8 mouse cellular contexts compared by ENCODE assay signal in the genomic region with DNA sequence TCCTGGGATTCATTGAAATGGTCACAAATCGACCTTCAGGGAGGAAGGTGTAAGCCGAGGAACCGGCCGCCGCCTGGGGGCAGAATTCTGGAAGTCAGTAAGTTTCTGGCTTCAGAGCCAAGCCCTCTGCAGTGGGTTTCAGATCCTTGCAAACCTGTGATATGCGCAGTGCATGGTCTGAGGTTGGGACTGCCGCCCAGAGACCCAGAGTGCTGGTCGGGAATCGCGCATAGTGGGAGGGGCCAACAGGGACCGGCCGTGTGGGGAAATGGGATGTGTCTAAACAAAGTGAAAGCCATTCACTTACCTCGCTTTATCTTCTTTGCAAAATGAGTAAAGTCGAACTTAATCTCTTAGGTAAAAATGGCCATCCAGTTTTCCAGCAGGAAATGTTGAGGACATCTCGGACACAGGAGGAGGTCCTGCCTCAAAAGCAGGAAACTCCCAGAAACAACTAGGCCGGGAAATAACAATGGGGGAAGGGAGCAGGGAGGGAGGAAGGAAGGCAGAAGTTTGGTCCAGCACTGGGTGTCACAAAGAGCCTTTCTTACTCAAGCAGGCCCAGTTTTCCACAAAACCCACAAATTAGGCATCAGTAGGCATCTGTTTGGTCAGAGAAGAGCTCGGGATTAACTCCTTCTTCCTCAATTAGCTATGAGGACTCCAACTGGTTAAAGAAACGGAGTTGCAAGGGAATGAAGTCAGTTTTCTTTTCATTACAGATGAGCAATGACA. TPM values are rescaled to one million over a fixed set of nuclear protein-coding genes. Genes with fewer than 3 reads are reported as not detected.
DNase-seq lines count a peak whose midpoint lies in the region; ATAC-seq and TF ChIP-seq lines count a peak whose summit lies in the region.

No protein-coding gene starts in this region.

- H3K36me3 ChIP-seq in embryonic facial prominence, embryonic 13.5 days, result no peaks in the 10 kb centered on the region
- H3K36me3 ChIP-seq in heart, embryonic 11.5 days (ENCODE audit: control insufficient read depth, insufficient read depth, low read length), result no peaks in the 10 kb centered on the region
- no peaks in the 10 kb centered on the region for H3K36me3 ChIP-seq in kidney, embryonic 14.5 days (ENCODE audit: control insufficient read depth, insufficient read depth, low read length)
- H3K36me3 ChIP-seq in liver, adult 2 months (ENCODE audit: control insufficient read depth, insufficient read depth, low read length), result no peaks in the 10 kb centered on the region
- no peaks in the 10 kb centered on the region for H3K36me3 ChIP-seq in myocyte (ENCODE audit: control insufficient read depth, insufficient read depth)

- WGBS in embryonic facial prominence, embryonic 13.5 days, result 7% methylated on average over 18 of the region's 18 CpGs
- WGBS in heart, embryonic 11.5 days (ENCODE audit: insufficient replicate concordance), result 10% methylated on average over 18 of the region's 18 CpGs
- 12% methylated on average over 18 of the region's 18 CpGs for WGBS in kidney, embryonic 14.5 days
- whole genome bisulfite sequencing in liver, adult 2 months, result 2% methylated on average over 18 of the region's 18 CpGs

- peak; percentile 50 for TF ChIP-seq CTCF in liver, adult 2 months (IDR thresholded peaks at IDR 0.05; ENCODE audit: low read depth, low read length)

- H3K79me2 ChIP-seq in liver, adult 2 months (ENCODE audit: control insufficient read depth, insufficient read depth, low read length), result no peaks in the 10 kb centered on the region
- no peaks in the 10 kb centered on the region for H3K79me2 ChIP-seq in myocyte (ENCODE audit: control insufficient read depth, insufficient read depth)

- H3ac ChIP-seq in myocyte (ENCODE audit: control insufficient read depth, insufficient read length), result no peak overlapping the region

- H3K9me3 ChIP-seq in embryonic facial prominence, embryonic 13.5 days, result no peaks in the 10 kb centered on the region
- no peaks in the 10 kb centered on the region for H3K9me3 ChIP-seq in heart, embryonic 11.5 days (replicated peaks; ENCODE audit: control insufficient read depth, low read length)
- no peaks in the 10 kb centered on the region for H3K9me3 ChIP-seq in kidney, embryonic 14.5 days (ENCODE audit: control insufficient read depth, low read length)

- H3K9ac ChIP-seq in embryonic facial prominence, embryonic 13.5 days, result peak overlapping the region; percentile 66
- H3K9ac ChIP-seq in heart, embryonic 11.5 days (ENCODE audit: low read depth, low read length), result peak overlapping the region; percentile 12
- H3K9ac ChIP-seq in kidney, embryonic 14.5 days (ENCODE audit: low read depth, low read length), result peak overlapping the region; percentile 28; the same call in 1 of the 2 replicates
- peak overlapping the region; percentile 45 for H3K9ac ChIP-seq in liver, adult 2 months (ENCODE audit: low read depth, low read length)

- no peak for TF ChIP-seq POLR2A in liver, adult 2 months (IDR thresholded peaks at IDR 0.05; ENCODE audit: extremely low read depth, insufficient read depth, low read length)
- TF ChIP-seq POLR2A in myocyte (IDR thresholded peaks at IDR 0.05; ENCODE audit: insufficient read length, low read depth), result no peak

- DNase-seq in thymus, postnatal 14 days, result peak; percentile 4
- DNase-seq in thymus, postnatal 0 days (ENCODE audit: low spot score), result no peak
- DNase-seq in liver, adult 2 months (ENCODE audit: extremely low read depth, low read depth, low spot score), result peak; percentile 71
- DNase-seq in spleen, postnatal 4 days (ENCODE audit: low spot score in 2 of 2), result peak; percentile 29 to 61

- peak overlapping the region; percentile 72 for H3K27ac ChIP-seq in embryonic facial prominence, embryonic 13.5 days
- H3K27ac ChIP-seq in heart, embryonic 11.5 days (ENCODE audit: low read depth, low read length), result peak overlapping the region; percentile 50
- H3K27ac ChIP-seq in kidney, embryonic 14.5 days (ENCODE audit: low read depth, low read length), result peak overlapping the region; percentile 74
- peak overlapping the region; percentile 59 for H3K27ac ChIP-seq in liver, adult 2 months (replicated peaks; ENCODE audit: insufficient read depth, low read depth, low read length)

- no peaks in the 10 kb centered on the region for H3K4me1 ChIP-seq in embryonic facial prominence, embryonic 13.5 days
- H3K4me1 ChIP-seq in heart, embryonic 11.5 days (ENCODE audit: control insufficient read depth, insufficient read depth, low read length), result no peaks in the 10 kb centered on the region
- no peaks in the 10 kb centered on the region for H3K4me1 ChIP-seq in kidney, embryonic 14.5 days (ENCODE audit: control insufficient read depth, insufficient read depth, low read length)
- H3K4me1 ChIP-seq in liver, adult 2 months (ENCODE audit: control insufficient read depth, insufficient read depth, low read length), result peaks cover 6% of the 10 kb centered on the region

- no peaks in the 10 kb centered on the region for H3K27me3 ChIP-seq in embryonic facial prominence, embryonic 13.5 days
- no peaks in the 10 kb centered on the region for H3K27me3 ChIP-seq in heart, embryonic 11.5 days (ENCODE audit: control insufficient read depth, insufficient read depth, low read length)
- H3K27me3 ChIP-seq in kidney, embryonic 14.5 days (ENCODE audit: control insufficient read depth, insufficient read depth, low read length), result no peaks in the 10 kb centered on the region
- H3K27me3 ChIP-seq in liver, adult 2 months (ENCODE audit: control insufficient read depth, insufficient read depth, low read length), result no peaks in the 10 kb centered on the region
- H3K27me3 ChIP-seq in myocyte (ENCODE audit: control insufficient read depth, insufficient read depth, insufficient read length), result peaks cover 5% of the 10 kb centered on the region

- peak overlapping the region; percentile 67 for H3K4me2 ChIP-seq in embryonic facial prominence, embryonic 13.5 days
- H3K4me2 ChIP-seq in heart, embryonic 11.5 days, result peak overlapping the region; percentile 61
- peak overlapping the region; percentile 45 for H3K4me2 ChIP-seq in kidney, embryonic 14.5 days (replicated peaks; ENCODE audit: low read depth, low read length)
- H3K4me2 ChIP-seq in myocyte (ENCODE audit: low read depth), result peak overlapping the region; percentile 88

- peak overlapping the region; percentile 48 for H3K4me3 ChIP-seq in embryonic facial prominence, embryonic 13.5 days
- H3K4me3 ChIP-seq in heart, embryonic 11.5 days (ENCODE audit: low read depth, low read length), result peak overlapping the region; percentile 47
- H3K4me3 ChIP-seq in kidney, embryonic 14.5 days (ENCODE audit: low read length), result peak overlapping the region; percentile 40
- H3K4me3 ChIP-seq in liver, adult 2 months (ENCODE audit: insufficient read depth, low read depth, low read length), result peak overlapping the region; percentile 64
- peak overlapping the region; percentile 29 for H3K4me3 ChIP-seq in myocyte

- ATAC-seq in embryonic facial prominence, embryonic 13.5 days (ENCODE audit: insufficient number of reproducible peaks, insufficient read depth, low FRiP score, low TSS enrichment, low read depth), result peak; percentile 85
- peak; percentile 86 for ATAC-seq in heart, embryonic 11.5 days (replicated peaks; ENCODE audit: insufficient number of reproducible peaks, low FRiP score, low TSS enrichment)
- ATAC-seq in kidney, embryonic 14.5 days (ENCODE audit: low FRiP score, low TSS enrichment), result peak; percentile 98

TF ChIP-seq in myocyte, 11 proteins besides CTCF, POLR2A, EP300 and RAD21:
- TF ChIP-seq CEBPB (IDR thresholded peaks at IDR 0.05; ENCODE audit: insufficient read depth, poor library complexity, severe bottlenecking) (no peak), POLR2AphosphoS2 (IDR thresholded peaks at IDR 0.05; ENCODE audit: insufficient read length, low read depth) (no peak), TCF12 (IDR thresholded peaks at IDR 0.05; ENCODE audit: insufficient read depth, poor library complexity, severe bottlenecking) (no peak), TCF3 (IDR thresholded peaks at IDR 0.05; ENCODE audit: insufficient read length, low read depth) (no peak), REST (IDR thresholded peaks at IDR 0.05; ENCODE audit: insufficient read depth, insufficient read length) (no peak), USF1 (IDR thresholded peaks at IDR 0.05; ENCODE audit: low read depth) (no peak), SRF (IDR thresholded peaks at IDR 0.05; ENCODE audit: control insufficient read depth, insufficient read length, low read depth) (no peak), MYOG (IDR thresholded peaks at IDR 0.05; ENCODE audit: control insufficient read depth in 1 of 3, insufficient read depth in 1 of 3, insufficient read length in 2 of 3, low read depth in 2 of 3) (no peak), MAX (IDR thresholded peaks at IDR 0.05; ENCODE audit: low read depth) (no peak), MYOD1 (IDR thresholded peaks at IDR 0.05; ENCODE audit: control insufficient read depth in 1 of 3, insufficient read length in 2 of 3, low read depth in 2 of 3) (no peak), E2F4 (IDR thresholded peaks at IDR 0.05; ENCODE audit: insufficient read depth) (no peak)

RNA-seq across cellular contexts. Expression of gene Tlr3, which starts 0.6 kb away (rescaled TPM):
- polyA plus RNA-seq in thymus, postnatal 0 days (2015; fragmentation: Nextera tagmentation; extraction: Ambion mirVana), result 1.5 and 1.8 TPM in 2 replicates
- polyA plus RNA-seq in embryonic facial prominence, embryonic 13.5 days (2015; fragmentation: Nextera tagmentation; extraction: Ambion mirVana), result 1.4 and 1.6 TPM in 2 replicates
- 1.8 and 1.9 TPM in 2 replicates for polyA plus RNA-seq in heart, embryonic 11.5 days (2014; fragmentation: Nextera tagmentation; extraction: Ambion mirVana)
- polyA plus RNA-seq in kidney, embryonic 14.5 days (2014; fragmentation: Nextera tagmentation; extraction: Ambion mirVana), result 2.1 and 3.8 TPM in 2 replicates
- 3.6 and 5.3 TPM in 2 replicates for total RNA-seq in liver, adult 2 months (2014; rRNA removed)
- 1.2 and 2.6 TPM in 2 replicates for polyA plus RNA-seq in liver, adult 2 months (2012; rRNA removed)
- 0.06 TPM for polyA plus RNA-seq in myocyte (2012; fragmentation: generic; extraction: Trizol)

RNA-seq across cellular contexts. Expression of gene Fam149a, which starts 28.2 kb away (rescaled TPM):
- polyA plus RNA-seq in thymus, postnatal 0 days (2015; fragmentation: Nextera tagmentation; extraction: Ambion mirVana), result 1.1 and 1.3 TPM in 2 replicates
- 7.5 and 8.3 TPM in 2 replicates for polyA plus RNA-seq in embryonic facial prominence, embryonic 13.5 days (2015; fragmentation: Nextera tagmentation; extraction: Ambion mirVana)
- 5.0 and 6.3 TPM in 2 replicates for polyA plus RNA-seq in heart, embryonic 11.5 days (2014; fragmentation: Nextera tagmentation; extraction: Ambion mirVana)
- polyA plus RNA-seq in kidney, embryonic 14.5 days (2014; fragmentation: Nextera tagmentation; extraction: Ambion mirVana), result 47.5 and 62.8 TPM in 2 replicates
- total RNA-seq in liver, adult 2 months (2014; rRNA removed), result 8.3 and 8.7 TPM in 2 replicates
- 10.7 and 11.1 TPM in 2 replicates for polyA plus RNA-seq in liver, adult 2 months (2012; rRNA removed)
- polyA plus RNA-seq in myocyte (2012; fragmentation: generic; extraction: Trizol), result 0.59 TPM

Comparison
In these comparisons a context has a peak if more than half of its experiments do, and no peak if none do; other contexts are left out.
1. H3K9ac ChIP-seq: peak in every context shown above with its lines; median percentile 66 in embryonic facial prominence, embryonic 13.5 days; 45 in liver, adult 2 months; 28 in kidney, embryonic 14.5 days; 12 in heart, embryonic 11.5 days.